Mouse (Mus musculus): ENCODE measurements around the gene Khdc1b.

- TF ChIP-seq POLR2A (IDR thresholded peaks at IDR 0.05; ENCODE audit: control insufficient read depth in 1 of 2, insufficient read depth in 1 of 2, low read depth in 1 of 2, low read length in 2 of 2, poor library complexity in 1 of 2) (no peak), POLR2AphosphoS2 (IDR thresholded peaks at IDR 0.05; ENCODE audit: low read length) (no peak), USF1 (IDR thresholded peaks at IDR 0.05; ENCODE audit: low read depth, low read length) (no peak), CHD1 (IDR thresholded peaks at IDR 0.05; ENCODE audit: low read depth, low read length) (no peak), ELF1 (IDR thresholded peaks at IDR 0.05; ENCODE audit: low read depth, low read length) (no peak), RAD21 (IDR thresholded peaks at IDR 0.05; ENCODE audit: low read depth, low read length) (no peak), JUND (IDR thresholded peaks at IDR 0.05; ENCODE audit: low read depth, low read length) (no peak), CTCF (IDR thresholded peaks at IDR 0.05 in 2 of 3, conservative IDR thresholded peaks at IDR 0.05 in 1 of 3; ENCODE audit: control insufficient read depth in 1 of 3, insufficient read depth in 1 of 3, low read depth in 2 of 3, low read length in 3 of 3, poor library complexity in 1 of 3, severe bottlenecking in 1 of 3) (no peak)
These were observed 34.0 kb upstream of the Khdc1b start, which contains the start of gene Khdc1a for GRCm38 (mm10) chr1:21349341-21349740.

All from MEL (cell line).